Mouse (Mus musculus) small intestine, adult 2 months (tissue): ENCODE results near the gene Cdh4.

Source experiments
- CTCF ChIP-seq: fragments of 200-500 bp; IDR thresholded peaks from 2 replicates; pipeline ENCODE4 v1.5.1; 2012; ENCODE audit warnings: low read depth, mild to moderate bottlenecking, control low read depth, inconsistent platforms, low read length, moderate library complexity, mixed read lengths; ENCODE audit not compliant: insufficient replicate concordance, insufficient read length; ENCODE audit errors: extremely low read depth
- POLR2A ChIP-seq: fragments of 200-500 bp; IDR thresholded peaks from 2 replicates; pipeline ENCODE4 v1.6.1; 2012; ENCODE audit warnings: low read depth, mild to moderate bottlenecking, control low read depth, inconsistent platforms, low read length, moderate library complexity

- TF ChIP-seq CTCF (no peak), POLR2A (no peak)
Measured at GRCm38 (mm10) chr2:179537390-179537789, 95.2 kb downstream of the Cdh4 start.
